Mouse (Mus musculus) stomach, embryonic 14.5 days (tissue): ENCODE data around the gene Slc25a35. TPM values are rescaled to one million over a fixed set of nuclear protein-coding genes. Genes with fewer than 3 reads are reported as not detected.
"Not testable (repeated sequence)": the region's sequence is repeated elsewhere in the genome, so short reads cannot be mapped to it uniquely, and the experiment has no call there.

Source experiments
- ATAC-seq: fragments of 200-750 bp; cut with Nextera tagmentation; 2 replicates; pipeline ENCODE4 v1.8.0; 2017; ENCODE audit warnings: low read depth, moderate TSS enrichment; ENCODE audit not compliant: insufficient number of reproducible peaks, insufficient read depth, low FRiP score
- H3K27ac ChIP-seq: fragments of 300-500 bp; sonication (generic); 2 replicates; pipeline ENCODE4 v1.5.1; 2014; ENCODE audit warnings: mild to moderate bottlenecking, low read length, moderate library complexity, mixed read lengths
- H3K27me3 ChIP-seq: fragments of 300-500 bp; sonication (generic); 2 replicates; pipeline ENCODE4 v1.6.1; 2014; ENCODE audit warnings: low read length, control low read depth, mixed read lengths; ENCODE audit not compliant: control insufficient read depth, insufficient read depth
- H3K36me3 ChIP-seq: fragments of 300-500 bp; sonication (generic); 2 replicates; pipeline ENCODE4 v1.6.1; 2014; ENCODE audit warnings: mild to moderate bottlenecking, control low read depth, low read length, moderate library complexity, mixed read lengths; ENCODE audit not compliant: control insufficient read depth, insufficient read depth
- H3K4me1 ChIP-seq: fragments of 300-500 bp; sonication (generic); 2 replicates; pipeline ENCODE4 v1.6.1; 2014; ENCODE audit warnings: low read length, control low read depth, mixed read lengths; ENCODE audit not compliant: control insufficient read depth, insufficient read depth
- H3K4me2 ChIP-seq: fragments of 300-500 bp; sonication (generic); replicated peaks from 2 replicates; pipeline ENCODE4 v1.6.1; 2014; ENCODE audit warnings: low read depth, low read length, control low read depth
- H3K4me3 ChIP-seq: fragments of 300-500 bp; sonication (generic); 2 replicates; pipeline ENCODE4 v1.5.1; 2014; ENCODE audit warnings: low read depth, low read length, control low read depth
- H3K9ac ChIP-seq: fragments of 300-500 bp; sonication (generic); replicated peaks from 2 replicates; pipeline ENCODE4 v1.6.1; 2014; ENCODE audit warnings: low read depth, mild to moderate bottlenecking, control low read depth, low read length, moderate library complexity, mixed read lengths
- H3K9me3 ChIP-seq: fragments of 300-500 bp; sonication (generic); 2 replicates; pipeline ENCODE4 v1.6.1; 2016; ENCODE audit warnings: low read depth, low read length, control low read depth; ENCODE audit not compliant: control insufficient read depth
- WGBS: fragments of 180-500 bp; shearing (Covaris S2); extraction: QIAGEN DNeasy Blood & Tissue Kit; methylation state at CpG from one replicate; pipeline ENCODE4 v1.1.7; 2014; 5-methylcytosine and 5-hydroxymethylcytosine counted together
- polyA plus RNA-seq: library from polyadenylated mRNA; unstranded; fragments of >200 nt; fragmentation: Nextera tagmentation; extraction: Ambion mirVana; gene quantifications from 2 replicates; pipeline ENCODE4 v1.2.1, GENCODE M21; 2014

The Slc25a35 gene
- polyA plus RNA-seq, 1 experiment from 2014 or later = 4.1 TPM

DNA sequence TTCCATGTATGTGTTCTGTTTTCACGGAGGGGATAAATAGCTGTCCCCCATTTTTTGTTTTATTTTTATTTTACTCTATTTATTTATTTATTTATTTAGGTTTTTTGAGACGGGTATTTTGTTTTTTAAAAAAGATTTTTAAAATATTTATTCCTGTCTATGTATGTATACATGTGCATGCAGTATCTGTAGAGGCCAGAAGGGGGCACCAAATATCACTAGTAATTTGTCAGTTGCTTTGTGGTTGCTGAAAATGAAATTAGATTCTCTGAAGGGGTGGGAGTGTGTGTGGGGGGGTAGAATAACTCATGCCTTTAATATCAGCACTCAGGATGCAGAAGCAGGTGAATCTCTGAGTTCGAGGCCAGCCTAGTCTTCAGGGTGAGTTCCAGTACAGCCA, 2.1 kb upstream of the Slc25a35 start:
- ATAC-seq = no peak
- H3K27ac ChIP-seq = no peak overlapping the region
- 26% methylated on average over 3 of the region's 3 CpGs for WGBS
- H3K27me3 ChIP-seq = no peaks in the 10 kb centered on the region
- H3K36me3 ChIP-seq = no peaks in the 10 kb centered on the region
- H3K9me3 ChIP-seq = no peaks in the 10 kb centered on the region
- peaks cover 6% of the 10 kb centered on the region; the same call in 1 of the 2 replicates for H3K4me1 ChIP-seq
- H3K4me2 ChIP-seq = no peak overlapping the region
- no peak overlapping the region for H3K4me3 ChIP-seq
- H3K9ac ChIP-seq = no peak overlapping the region

DNA sequence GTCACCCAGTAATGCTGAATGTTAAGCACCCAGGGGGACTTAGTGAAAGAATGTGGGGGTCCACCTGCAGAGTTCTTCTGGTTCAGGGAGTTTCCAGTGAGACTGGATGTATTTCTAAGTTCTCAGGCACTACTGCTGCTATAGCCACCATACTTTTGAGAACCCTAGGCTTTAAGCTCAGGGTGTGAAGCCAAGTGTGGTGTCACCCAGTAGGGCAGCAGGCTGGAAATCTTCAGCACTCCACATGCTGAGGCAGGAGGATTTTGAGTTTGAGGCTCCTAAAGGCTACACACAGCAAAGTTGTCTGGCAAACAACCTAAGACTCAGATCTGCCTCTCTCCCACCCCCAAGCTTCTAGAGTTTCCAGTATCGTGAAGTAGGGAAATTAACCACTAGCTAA, 1.4 kb upstream of the Slc25a35 start:
- no peak overlapping the region for H3K4me2 ChIP-seq
- H3K4me3 ChIP-seq = no peak overlapping the region
- ATAC-seq = no peak
- peaks cover 6% of the 10 kb centered on the region; the same call in 1 of the 2 replicates for H3K4me1 ChIP-seq
- no peak overlapping the region for H3K27ac ChIP-seq
- H3K27me3 ChIP-seq = no peaks in the 10 kb centered on the region
- H3K9ac ChIP-seq = no peak overlapping the region
- H3K36me3 ChIP-seq = no peaks in the 10 kb centered on the region
- no peaks in the 10 kb centered on the region for H3K9me3 ChIP-seq
- WGBS = 36% methylated on average over 1 of the region's 1 CpGs

DNA sequence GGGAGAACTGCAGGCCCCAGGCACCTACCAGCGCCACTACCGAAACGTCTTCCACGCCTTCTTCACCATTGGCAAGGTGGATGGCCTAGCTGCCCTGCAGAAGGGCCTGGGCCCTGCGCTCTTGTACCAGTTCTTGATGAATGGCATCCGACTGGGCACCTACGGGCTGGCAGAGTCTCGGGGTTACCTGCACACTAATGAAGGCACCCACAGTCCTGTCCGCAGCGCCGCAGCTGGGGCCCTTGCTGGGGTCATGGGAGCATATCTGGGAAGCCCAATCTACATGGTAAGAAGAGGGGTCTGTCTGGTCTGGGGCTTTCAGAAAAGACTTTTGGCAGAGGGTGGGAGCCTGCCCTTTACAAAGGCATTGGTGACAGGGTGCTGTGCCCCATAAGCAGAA, 821 bp downstream of the Slc25a35 start:
- no peak overlapping the region for H3K4me2 ChIP-seq

GRCm38 (mm10) chr11:68970232-68970631, 2.3 kb downstream of the Slc25a35 start:
- Histone ChIP-seq H3K4me1 (peaks cover 11% of the 10 kb centered on the region; the same call in 1 of the 2 replicates), H3K27me3 (no peaks in the 10 kb centered on the region), H3K4me3 (no peak overlapping the region), H3K9ac (no peak overlapping the region), H3K9me3 (no peaks in the 10 kb centered on the region), H3K36me3 (no peaks in the 10 kb centered on the region), H3K27ac (no peak overlapping the region), H3K4me2 (no peak overlapping the region)
- ATAC-seq = no peak
- 69% methylated on average over 4 of the region's 4 CpGs for WGBS

More for the DNA sequence above, 821 bp downstream of the Slc25a35 start:
- peak overlapping the region; percentile 43; the same call in 1 of the 2 replicates for H3K4me3 ChIP-seq
- H3K27ac ChIP-seq = no peak overlapping the region
- H3K9me3 ChIP-seq = no peaks in the 10 kb centered on the region
- WGBS = 84% methylated on average over 11 of the region's 11 CpGs
- peaks cover 11% of the 10 kb centered on the region; the same call in 1 of the 2 replicates for H3K4me1 ChIP-seq
- no peaks in the 10 kb centered on the region for H3K27me3 ChIP-seq
- H3K9ac ChIP-seq = no peak overlapping the region
- no peak for ATAC-seq
- H3K36me3 ChIP-seq = no peaks in the 10 kb centered on the region

GRCm38 (mm10) chr11:68973250-68974058, 5.5 kb downstream of the Slc25a35 start:
- Histone ChIP-seq H3K4me2 (peak overlapping the region; percentile 58), H3K4me3 (peak overlapping the region; percentile 36)
- H3K36me3 ChIP-seq, H3K9ac ChIP-seq, H3K9me3 ChIP-seq, H3K27ac ChIP-seq, H3K27me3 ChIP-seq, H3K4me1 ChIP-seq: not testable (repeated sequence)
- WGBS = 2% methylated on average over 37 of the region's 38 CpGs
- peak; percentile 87 for ATAC-seq

DNA sequence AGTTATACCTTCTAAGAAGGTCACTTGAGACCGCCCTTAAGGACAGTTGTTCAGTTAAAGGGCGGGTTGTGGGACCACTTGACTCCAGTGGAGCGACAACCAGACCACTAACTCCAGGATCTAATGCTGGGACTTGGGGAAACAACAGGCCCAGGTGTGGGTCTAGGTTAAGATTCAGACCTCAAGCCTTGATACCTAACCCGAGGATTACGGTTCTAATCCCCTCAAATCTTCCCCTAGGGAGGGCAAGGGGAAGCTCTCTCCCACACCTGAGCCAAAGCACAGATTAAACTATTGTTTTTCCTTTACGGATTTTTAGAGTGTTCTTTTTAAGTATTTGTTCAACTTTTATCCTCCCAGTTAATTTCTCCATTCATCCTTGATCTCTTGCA, 6.1 kb downstream of the Slc25a35 start:
- H3K4me3 ChIP-seq = peak overlapping the region; percentile 36
- H3K27me3 ChIP-seq = no peaks in the 10 kb centered on the region
- no peaks in the 10 kb centered on the region for H3K36me3 ChIP-seq
- H3K4me1 ChIP-seq = peaks cover 5% of the 10 kb centered on the region; the same call in 1 of the 2 replicates
- ATAC-seq = no peak
- no peak overlapping the region for H3K27ac ChIP-seq
- WGBS = 31% methylated on average over 6 of the region's 6 CpGs
- no peak overlapping the region for H3K9ac ChIP-seq
- H3K9me3 ChIP-seq = no peaks in the 10 kb centered on the region
- H3K4me2 ChIP-seq = peak overlapping the region; percentile 58

DNA sequence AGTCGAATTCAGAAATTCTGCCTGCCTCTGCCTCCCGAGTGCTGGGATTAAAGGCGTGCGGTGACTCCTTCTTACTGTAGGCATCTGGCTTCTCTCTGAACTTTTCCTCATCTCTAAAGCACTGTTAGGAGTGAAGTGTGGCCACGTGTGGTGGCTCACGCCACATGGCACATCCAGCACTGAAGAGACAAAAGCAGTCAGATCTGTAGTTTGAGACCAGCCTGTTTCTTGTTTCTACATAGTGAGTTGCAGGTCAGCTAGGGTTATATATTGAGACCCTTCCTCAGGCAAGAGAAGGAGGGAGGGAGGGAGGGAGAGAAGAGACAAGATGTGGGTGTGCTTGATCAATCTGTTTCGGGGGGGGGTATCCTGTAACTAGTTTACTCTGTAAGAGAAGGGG, 7.2 kb downstream of the Slc25a35 start, which contains the start of gene Rangrf:
Gene Rangrf (minus strand): TSS at position 101 of the 400 bp plus-strand sequence.
- H3K27me3 ChIP-seq = no peaks in the 10 kb centered on the region
- no peak for ATAC-seq
- no peak within 1 kb of the TSS for H3K27ac ChIP-seq
- H3K9ac ChIP-seq = no peak within 1 kb of the TSS
- H3K9me3 ChIP-seq = no peaks in the 10 kb centered on the region
- H3K4me2 ChIP-seq = peak within 1 kb of the TSS; percentile 58
- peaks cover 5% of the 10 kb centered on the region; the same call in 1 of the 2 replicates for H3K4me1 ChIP-seq
- no peaks in the 10 kb centered on the region for H3K36me3 ChIP-seq
- 72% methylated on average over 7 of the region's 7 CpGs for WGBS
- H3K4me3 ChIP-seq = peak within 1 kb of the TSS; percentile 36

GRCm38 (mm10) chr11:68975601-68976000, 7.7 kb downstream of the Slc25a35 start:
- ATAC-seq = no peak
- no peaks in the 10 kb centered on the region for H3K36me3 ChIP-seq
- no peaks in the 10 kb centered on the region for H3K9me3 ChIP-seq

More at GRCm38 (mm10) chr11:68975601-68976000, 7.7 kb downstream of the Slc25a35 start:
- peaks cover 5% of the 10 kb centered on the region; the same call in 1 of the 2 replicates for H3K4me1 ChIP-seq
- H3K4me3 ChIP-seq = no peak overlapping the region
- no peak overlapping the region for H3K9ac ChIP-seq
- WGBS = 90% methylated on average over 1 of the region's 1 CpGs
- no peaks in the 10 kb centered on the region for H3K27me3 ChIP-seq
- H3K27ac ChIP-seq = no peak overlapping the region
- H3K4me2 ChIP-seq = no peak overlapping the region
